Comparison of ENCODE assay signal across 8 mouse cellular contexts in the genomic region with DNA sequence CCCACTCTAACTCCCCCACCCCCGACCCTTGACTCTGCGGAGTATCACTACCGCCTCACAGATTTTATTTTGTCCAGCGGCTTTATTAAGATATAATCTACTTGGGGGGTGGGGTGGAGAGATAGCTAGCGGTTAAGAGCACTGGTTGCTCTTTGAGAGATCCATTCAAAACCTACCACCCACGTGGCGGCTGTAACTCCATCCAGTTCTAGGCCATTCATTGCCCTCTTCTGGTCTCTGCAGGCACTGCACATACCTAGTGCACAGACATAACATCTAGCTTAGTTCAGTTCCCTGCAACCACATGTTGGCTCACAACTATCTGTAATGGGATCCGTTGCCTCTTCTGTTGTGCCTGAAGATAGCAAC. TPM values are rescaled to one million over a fixed set of nuclear protein-coding genes. Genes with fewer than 3 reads are reported as not detected.
A peak's percentile ranks its signal among the peaks of the same experiment; 100 is the strongest.
DNase-seq lines count a peak whose midpoint lies in the region; ATAC-seq and TF ChIP-seq lines count a peak whose summit lies in the region.

No protein-coding gene starts in this region.

- 4% methylated on average over 8 of the region's 8 CpGs for WGBS in heart, embryonic 15.5 days
- WGBS in kidney, embryonic 16.5 days: 6% methylated on average over 8 of the region's 8 CpGs
- WGBS in neural tube, embryonic 14.5 days: 7% methylated on average over 8 of the region's 8 CpGs

- no peak for TF ChIP-seq POLR2A in MEL (IDR thresholded peaks at IDR 0.05; ENCODE audit: control insufficient read depth in 1 of 2, insufficient read depth in 1 of 2, low read depth in 1 of 2, low read length in 2 of 2, poor library complexity in 1 of 2)
- no peak for TF ChIP-seq POLR2A in embryonic fibroblast, embryonic 13.5 days (IDR thresholded peaks at IDR 0.05; ENCODE audit: low read depth, low read length)

- no peak overlapping the region for H3K27ac ChIP-seq in MEL (ENCODE audit: control insufficient read depth, low read depth, low read length)
- H3K27ac ChIP-seq in embryonic fibroblast, embryonic 13.5 days (ENCODE audit: insufficient read depth, low read length): no peak overlapping the region
- no peak overlapping the region for H3K27ac ChIP-seq in heart, embryonic 15.5 days
- H3K27ac ChIP-seq in kidney, embryonic 16.5 days (ENCODE audit: low read length): no peak overlapping the region
- no peak overlapping the region for H3K27ac ChIP-seq in neural tube, embryonic 14.5 days (ENCODE audit: low read depth, low read length)

- no peaks in the 10 kb centered on the region for H3K36me3 ChIP-seq in MEL (ENCODE audit: control insufficient read depth in 1 of 2, insufficient read depth in 2 of 2, low read length in 2 of 2)
- H3K36me3 ChIP-seq in heart, embryonic 15.5 days: peaks cover 5% of the 10 kb centered on the region; the same call in 1 of the 2 replicates
- H3K36me3 ChIP-seq in kidney, embryonic 16.5 days (ENCODE audit: insufficient read depth, low read length): 0 out of 2 replicates have a peak, but pooled peaks cover 7% of the 10 kb centered on the region
- H3K36me3 ChIP-seq in neural tube, embryonic 14.5 days (ENCODE audit: control insufficient read depth, insufficient read depth, low read length): peaks cover 17% of the 10 kb centered on the region

- H3K79me2 ChIP-seq in MEL (ENCODE audit: control insufficient read depth, insufficient read depth, low read length, poor library complexity): no peaks in the 10 kb centered on the region

- no peak; the same call in 1 of the 2 replicates for ATAC-seq in heart, embryonic 15.5 days (replicated peaks; ENCODE audit: insufficient number of reproducible peaks, insufficient read depth, low FRiP score, low read depth)
- ATAC-seq in kidney, embryonic 16.5 days (ENCODE audit: low FRiP score, low TSS enrichment): peak; percentile 73
- peak; percentile 68 for ATAC-seq in neural tube, embryonic 14.5 days (ENCODE audit: low read depth)
- ATAC-seq in erythroid progenitor cell, adult 5-6 weeks (replicated peaks; ENCODE audit: low FRiP score, poor library complexity, severe bottlenecking): no peak

- TF ChIP-seq CTCF in MEL (IDR thresholded peaks at IDR 0.05 in 2 of 3, conservative IDR thresholded peaks at IDR 0.05 in 1 of 3; ENCODE audit: control insufficient read depth in 1 of 3, insufficient read depth in 1 of 3, low read depth in 2 of 3, low read length in 3 of 3, poor library complexity in 1 of 3, severe bottlenecking in 1 of 3): peak; percentile 73 to 84 (median 83)
- peak; percentile 35; the same call in 1 of the 2 replicates for TF ChIP-seq CTCF in embryonic fibroblast, embryonic 13.5 days (IDR thresholded peaks at IDR 0.05; ENCODE audit: borderline replicate concordance, insufficient read depth, low read length)

- H3K4me1 ChIP-seq in MEL (ENCODE audit: control insufficient read depth in 1 of 2, insufficient read depth in 2 of 2, low read length in 2 of 2): peaks cover 0 to 3% of the 10 kb centered on the region in 2 experiments; a peak in 1 of 4 replicates
- no peaks in the 10 kb centered on the region for H3K4me1 ChIP-seq in embryonic fibroblast, embryonic 13.5 days (ENCODE audit: control insufficient read depth, insufficient read depth, low read length)
- peaks cover 10% of the 10 kb centered on the region for H3K4me1 ChIP-seq in heart, embryonic 15.5 days (replicated peaks)
- peaks cover 30% of the 10 kb centered on the region for H3K4me1 ChIP-seq in kidney, embryonic 16.5 days (ENCODE audit: insufficient read depth, low read length)
- no peaks in the 10 kb centered on the region for H3K4me1 ChIP-seq in neural tube, embryonic 14.5 days (ENCODE audit: control insufficient read depth, insufficient read depth, low read length)

- H3K4me2 ChIP-seq in heart, embryonic 15.5 days: peak overlapping the region; percentile 14
- peak overlapping the region; percentile 43 for H3K4me2 ChIP-seq in kidney, embryonic 16.5 days (replicated peaks; ENCODE audit: low read depth, low read length)
- no peak overlapping the region for H3K4me2 ChIP-seq in neural tube, embryonic 14.5 days (ENCODE audit: low read depth, low read length)

- TF ChIP-seq EP300 in MEL (IDR thresholded peaks at IDR 0.05; ENCODE audit: low read depth in 1 of 2, low read length in 2 of 2): no peak

- peak; percentile 88 for DNase-seq in MEL (ENCODE audit: low read depth, low spot score)
- DNase-seq in adrenal gland, postnatal 14 days: peak; percentile 79
- DNase-seq in lung, adult 18-20 months: peak; percentile 61 to 69

- no peaks in the 10 kb centered on the region for H3K27me3 ChIP-seq in MEL (ENCODE audit: control insufficient read depth in 1 of 2, insufficient read depth in 2 of 2, low read length in 2 of 2)
- H3K27me3 ChIP-seq in heart, embryonic 15.5 days: peaks cover 13% of the 10 kb centered on the region
- H3K27me3 ChIP-seq in kidney, embryonic 16.5 days (ENCODE audit: insufficient read depth, low read length): no peaks in the 10 kb centered on the region
- H3K27me3 ChIP-seq in neural tube, embryonic 14.5 days (ENCODE audit: control insufficient read depth, insufficient read depth, low read length): no peaks in the 10 kb centered on the region

- no peak overlapping the region for H3K4me3 ChIP-seq in MEL (ENCODE audit: control insufficient read depth in 1 of 2, insufficient read depth in 1 of 2, low read depth in 2 of 2, low read length in 2 of 2)
- no peak overlapping the region for H3K4me3 ChIP-seq in embryonic fibroblast, embryonic 13.5 days (ENCODE audit: insufficient read depth, low read length)
- H3K4me3 ChIP-seq in heart, embryonic 15.5 days: no peak overlapping the region
- H3K4me3 ChIP-seq in kidney, embryonic 16.5 days (ENCODE audit: low read length): peak overlapping the region; percentile 21; the same call in 1 of the 2 replicates
- H3K4me3 ChIP-seq in neural tube, embryonic 14.5 days (ENCODE audit: low read depth, low read length): no peak overlapping the region

- TF ChIP-seq RAD21 in MEL (IDR thresholded peaks at IDR 0.05; ENCODE audit: low read depth, low read length): peak; percentile 80

- no peak overlapping the region for H3K9ac ChIP-seq in MEL (ENCODE audit: control insufficient read depth, low read depth, low read length, poor library complexity, severe bottlenecking)
- H3K9ac ChIP-seq in heart, embryonic 15.5 days: no peak overlapping the region
- no peak overlapping the region for H3K9ac ChIP-seq in kidney, embryonic 16.5 days (replicated peaks; ENCODE audit: low read length)
- no peak overlapping the region for H3K9ac ChIP-seq in neural tube, embryonic 14.5 days (replicated peaks; ENCODE audit: low read depth, low read length)

- no peaks in the 10 kb centered on the region for H3K9me3 ChIP-seq in MEL (replicated peaks; ENCODE audit: insufficient read depth, low read length)
- no peaks in the 10 kb centered on the region for H3K9me3 ChIP-seq in heart, embryonic 15.5 days (replicated peaks)
- 0 out of 2 replicates have a peak, but pooled peaks cover 3% of the 10 kb centered on the region for H3K9me3 ChIP-seq in kidney, embryonic 16.5 days (ENCODE audit: low read length)
- no peaks in the 10 kb centered on the region for H3K9me3 ChIP-seq in neural tube, embryonic 14.5 days (ENCODE audit: control insufficient read depth, low read length)

RNA-seq across cellular contexts. Expression of a gene that starts 27.4 kb away (rescaled TPM):
- 2.2 and 3.6 TPM in 2 replicates for total RNA-seq in MEL (2012; rRNA removed)
- polyA plus RNA-seq in MEL (2012; ENCODE audit: insufficient read depth in 1 of 2, insufficient read length in 2 of 2, low read depth in 1 of 2, low replicate concordance in 2 of 2, missing spikeins in 1 of 2): 10 to 100 TPM in 1 of 2 experiments, not detected in 1; 10.6 TPM
- 8.7 and 11.9 TPM in 2 replicates for total RNA-seq in adrenal gland, postnatal 14 days (2021)
- polyA plus RNA-seq in embryonic fibroblast, embryonic 13.5 days (2011; ENCODE audit: insufficient read length, low read depth, missing spikeins): 47.6 and 51.7 TPM in 2 replicates
- 9.2 and 13.8 TPM in 2 replicates for polyA plus RNA-seq in heart, embryonic 15.5 days (2015; fragmentation: Nextera tagmentation; extraction: Ambion mirVana)
- 13.5 and 16.4 TPM in 2 replicates for polyA plus RNA-seq in kidney, embryonic 16.5 days (2015; fragmentation: Nextera tagmentation; extraction: Ambion mirVana)
- 22.6 and 27.9 TPM in 2 replicates for polyA plus RNA-seq in neural tube, embryonic 14.5 days (2014; fragmentation: Nextera tagmentation; extraction: Ambion mirVana)
- 0.72 TPM in 1 of 2 replicates, not detected in the other for total RNA-seq in erythroid progenitor cell, adult 5-6 weeks (2015; ENCODE audit: low replicate concordance)
- total RNA-seq in erythroid progenitor cell, adult 5-6 weeks (2017; ENCODE audit: low replicate concordance): under 0.01 and 2.0 TPM in 2 replicates

RNA-seq across cellular contexts. Expression of a gene that starts 51.8 kb away (rescaled TPM):
- total RNA-seq in MEL (2012; rRNA removed): 2.2 and 2.9 TPM in 2 replicates
- 10 to 100 TPM in 1 of 2 experiments, not detected in 1; 14.2 TPM for polyA plus RNA-seq in MEL (2012; ENCODE audit: insufficient read depth in 1 of 2, insufficient read length in 2 of 2, low read depth in 1 of 2, low replicate concordance in 2 of 2, missing spikeins in 1 of 2)
- total RNA-seq in adrenal gland, postnatal 14 days (2021): 122 and 126 TPM in 2 replicates
- 46.5 and 50.6 TPM in 2 replicates for polyA plus RNA-seq in embryonic fibroblast, embryonic 13.5 days (2011; ENCODE audit: insufficient read length, low read depth, missing spikeins)
- polyA plus RNA-seq in heart, embryonic 15.5 days (2015; fragmentation: Nextera tagmentation; extraction: Ambion mirVana): 61.7 and 99.9 TPM in 2 replicates
- polyA plus RNA-seq in kidney, embryonic 16.5 days (2015; fragmentation: Nextera tagmentation; extraction: Ambion mirVana): 45.9 and 55.8 TPM in 2 replicates
- polyA plus RNA-seq in neural tube, embryonic 14.5 days (2014; fragmentation: Nextera tagmentation; extraction: Ambion mirVana): 5.8 and 11.5 TPM in 2 replicates
- total RNA-seq in erythroid progenitor cell, adult 5-6 weeks (2015; ENCODE audit: low replicate concordance): not detected in 2 replicates
- 0.61 TPM in 1 of 2 replicates, not detected in the other for total RNA-seq in erythroid progenitor cell, adult 5-6 weeks (2017; ENCODE audit: low replicate concordance)

RNA-seq across cellular contexts. Expression of a gene that starts 52.9 kb away (rescaled TPM):
- total RNA-seq in MEL (2012; rRNA removed): 12.5 and 13.8 TPM in 2 replicates
- 10 to 100 TPM in 1 of 2 experiments, not detected in 1; 22.7 TPM for polyA plus RNA-seq in MEL (2012; ENCODE audit: insufficient read depth in 1 of 2, insufficient read length in 2 of 2, low read depth in 1 of 2, low replicate concordance in 2 of 2, missing spikeins in 1 of 2)
- 44.2 and 44.8 TPM in 2 replicates for total RNA-seq in adrenal gland, postnatal 14 days (2021)
- 19.4 and 21.6 TPM in 2 replicates for polyA plus RNA-seq in embryonic fibroblast, embryonic 13.5 days (2011; ENCODE audit: insufficient read length, low read depth, missing spikeins)
- 13.9 and 14.7 TPM in 2 replicates for polyA plus RNA-seq in heart, embryonic 15.5 days (2015; fragmentation: Nextera tagmentation; extraction: Ambion mirVana)
- 26.4 and 28.6 TPM in 2 replicates for polyA plus RNA-seq in kidney, embryonic 16.5 days (2015; fragmentation: Nextera tagmentation; extraction: Ambion mirVana)
- 16.7 and 20.9 TPM in 2 replicates for polyA plus RNA-seq in neural tube, embryonic 14.5 days (2014; fragmentation: Nextera tagmentation; extraction: Ambion mirVana)
- total RNA-seq in erythroid progenitor cell, adult 5-6 weeks (2015; ENCODE audit: low replicate concordance): 2.9 TPM in 1 of 2 replicates, not detected in the other
- total RNA-seq in erythroid progenitor cell, adult 5-6 weeks (2017; ENCODE audit: low replicate concordance): 7.7 TPM in 1 of 2 replicates, not detected in the other

RNA-seq across cellular contexts. Expression of a gene that starts 57.2 kb away (rescaled TPM):
- 5.1 and 6.8 TPM in 2 replicates for total RNA-seq in MEL (2012; rRNA removed)
- polyA plus RNA-seq in MEL (2012; ENCODE audit: insufficient read depth in 1 of 2, insufficient read length in 2 of 2, low read depth in 1 of 2, low replicate concordance in 2 of 2, missing spikeins in 1 of 2): 1 to 10 TPM in 1 of 2 experiments, not detected in 1; 6.3 TPM
- 8.6 and 9.6 TPM in 2 replicates for total RNA-seq in adrenal gland, postnatal 14 days (2021)
- 8.3 and 8.7 TPM in 2 replicates for polyA plus RNA-seq in embryonic fibroblast, embryonic 13.5 days (2011; ENCODE audit: insufficient read length, low read depth, missing spikeins)
- 2.4 and 2.8 TPM in 2 replicates for polyA plus RNA-seq in heart, embryonic 15.5 days (2015; fragmentation: Nextera tagmentation; extraction: Ambion mirVana)
- 5.5 and 6.4 TPM in 2 replicates for polyA plus RNA-seq in kidney, embryonic 16.5 days (2015; fragmentation: Nextera tagmentation; extraction: Ambion mirVana)
- 6.6 and 7.2 TPM in 2 replicates for polyA plus RNA-seq in neural tube, embryonic 14.5 days (2014; fragmentation: Nextera tagmentation; extraction: Ambion mirVana)
- total RNA-seq in erythroid progenitor cell, adult 5-6 weeks (2015; ENCODE audit: low replicate concordance): 1.8 and 4.2 TPM in 2 replicates
- total RNA-seq in erythroid progenitor cell, adult 5-6 weeks (2017; ENCODE audit: low replicate concordance): 0.39 and 5.4 TPM in 2 replicates

Comparison
In these comparisons a context has a peak if more than half of its experiments do, and no peak if none do; other contexts are left out.
1. ATAC-seq: peak in kidney, embryonic 16.5 days (single experiment) and neural tube, embryonic 14.5 days (single experiment); none in heart, embryonic 15.5 days (single experiment) and erythroid progenitor cell, adult 5-6 weeks (single experiment).
2. Peak in every context shown above with its lines, with median percentiles within 50 percentile points of each other: DNase-seq.